Mouse (Mus musculus) megakaryocyte, embryonic 14.5 days (primary cell): ENCODE measurements around the gene Rpl6.

Experiments used
- FLI1 ChIP-seq: IDR thresholded peaks from 2 replicates; pipeline ENCODE4 v1.6.1; 2012; ENCODE audit warnings: low read length, inconsistent platforms, mixed read lengths
- GATA1 ChIP-seq: IDR thresholded peaks from 3 replicates; pipeline ENCODE4 v1.6.1; 2012; ENCODE audit warnings: mixed read lengths, low read length, inconsistent platforms, borderline replicate concordance

- TF ChIP-seq GATA1 (no peak), FLI1 (no peak)
These were observed 47.3 kb upstream of the Rpl6 start for GRCm38 (mm10) chr5:121157017-121157416.
